Mouse (Mus musculus) frontal cortex, adult 2 months (tissue): Measurements from ENCODE around the gene Abo. TPM values are rescaled to one million over a fixed set of nuclear protein-coding genes. Genes with fewer than 3 reads are reported as not detected.

ENCODE experiments used
- DNase-seq, 2 experiments: peaks; one replicate each; pipeline ENCODE4 v3.0.0; 2022; ENCODE audit warnings: low spot score in 1 of 2; ENCODE audit errors: extremely low spot score in 1 of 2
- polyA plus RNA-seq: library from polyadenylated mRNA; depleted of rRNA; stranded (reverse); fragments of >200 nt; gene quantifications from 2 replicates; pipeline ENCODE4 v1.2.3, GENCODE M21; 2012; rRNA removed

Abo gene
- polyA plus RNA-seq, 1 experiment: not detected

GRCm38 (mm10) chr2:26878571-26878970 is 13.8 kb upstream of the Abo start:
- DNase-seq: no peak

GRCm38 (mm10) chr2:26870666-26871065 is 5.9 kb upstream of the Abo start:
- DNase-seq: no peak

- no peak for DNase-seq
Measured at GRCm38 (mm10) chr2:26862856-26863255, 1.9 kb downstream of the Abo start.

GRCm38 (mm10) chr2:26847706-26848105 is 17.1 kb downstream of the Abo start:
- peak in 1 of 2 experiments; percentile 28 for DNase-seq

- no peak for DNase-seq
Measured at GRCm38 (mm10) chr2:26832478-26832877, 32.3 kb downstream of the Abo start.

- DNase-seq: no peak
Measured at GRCm38 (mm10) chr2:26828047-26828446, 36.7 kb downstream of the Abo start.

GRCm38 (mm10) chr2:26827261-26827975 is 37.4 kb downstream of the Abo start:
- no peak for DNase-seq

Other genes with a start within 250 kb of the Abo start
- gene Fam69b, start 236.5 kb downstream of the Abo start, polyA plus RNA-seq: 82.4 and 88.0 TPM in 2 replicates
- gene Lcn4, start 193.7 kb downstream of the Abo start, polyA plus RNA-seq: not detected in 2 replicates
- 20.2 and 20.8 TPM in 2 replicates for gene Surf6, start 37.9 kb upstream of the Abo start, polyA plus RNA-seq
- 51.7 and 53.9 TPM in 2 replicates for gene Med22, start 45.7 kb upstream of the Abo start, polyA plus RNA-seq
- gene Rpl7a, start 45.8 kb upstream of the Abo start, polyA plus RNA-seq: 705 and 741 TPM in 2 replicates
- gene Surf2, start 51.4 kb upstream of the Abo start, polyA plus RNA-seq: 54.6 and 58.2 TPM in 2 replicates
- 128 and 129 TPM in 2 replicates for gene Surf1, start 51.6 kb upstream of the Abo start, polyA plus RNA-seq
- gene Surf4, start 68.9 kb upstream of the Abo start, polyA plus RNA-seq: 55.7 and 60.3 TPM in 2 replicates
- 0.29 and 0.32 TPM in 2 replicates for gene Stkld1, start 69.1 kb upstream of the Abo start, polyA plus RNA-seq
- gene Rexo4, start 99.4 kb upstream of the Abo start, polyA plus RNA-seq: 69.6 and 71.2 TPM in 2 replicates
- gene Adamts13, start 108.4 kb upstream of the Abo start, polyA plus RNA-seq: 3.5 TPM in 2 replicates
- 63.3 and 64.0 TPM in 2 replicates for gene Cacfd1, start 144.9 kb upstream of the Abo start, polyA plus RNA-seq
- 35.2 and 39.0 TPM in 2 replicates for gene Slc2a6, start 163.0 kb upstream of the Abo start, polyA plus RNA-seq
- gene Mymk, start 207.2 kb upstream of the Abo start, polyA plus RNA-seq: 0.65 and 0.74 TPM in 2 replicates
- gene Adamtsl2, start 214.4 kb upstream of the Abo start, polyA plus RNA-seq: 34.9 and 42.6 TPM in 2 replicates